ENCODE assay signal across 33 mouse cellular contexts in genomic region chr16:23369124-23369523, GRCm38 (mm10). TPM values are rescaled to one million over a fixed set of nuclear protein-coding genes. Genes with fewer than 3 reads are reported as not detected.
"Had no signal": no experiment of that assay in that cellular context is flagged by ENCODE, and none has a peak within 500 bp of the region (broad histone marks: within the 10 kb centered on the region; RNA-seq: fewer than 3 reads in every experiment).

No protein-coding gene starts in this region.

- H3K4me1 ChIP-seq: heart, embryonic 13.5 days; heart, embryonic 15.5 days; hindbrain, embryonic 13.5 days; hindbrain, embryonic 15.5 days; limb, embryonic 13.5 days; limb, embryonic 15.5 days; liver, embryonic 12.5 days had no signal

- H3K9ac ChIP-seq: heart, embryonic 13.5 days; heart, embryonic 15.5 days; hindbrain, embryonic 13.5 days; hindbrain, embryonic 15.5 days; limb, embryonic 13.5 days; limb, embryonic 15.5 days; liver, embryonic 12.5 days had no signal

- DNase-seq: gastrocnemius, postnatal 14 days; gastrocnemius, postnatal 36 days; heart, adult 11 months; heart, adult 2 months; heart, postnatal 14 days; heart, postnatal 36 days; kidney, adult 11 months; kidney, adult 2 months; kidney, adult 9 months; kidney, postnatal 14 days; kidney, postnatal 36 days; layer of hippocampus, adult 9-11 months; layer of hippocampus, postnatal 36 days; left cerebral cortex, postnatal 4 days had no signal

- H3K4me2 ChIP-seq: heart, embryonic 11.5 days; heart, embryonic 13.5 days; heart, embryonic 15.5 days; hindbrain, embryonic 13.5 days; hindbrain, embryonic 15.5 days; limb, embryonic 13.5 days; limb, embryonic 15.5 days; liver, embryonic 12.5 days had no signal

- H3K9me3 ChIP-seq: heart, embryonic 13.5 days; heart, embryonic 15.5 days; hindbrain, embryonic 13.5 days; limb, embryonic 13.5 days; limb, embryonic 15.5 days; liver, embryonic 12.5 days had no signal

- H3K27me3 ChIP-seq: heart, embryonic 13.5 days; heart, embryonic 15.5 days; hindbrain, embryonic 13.5 days; hindbrain, embryonic 15.5 days; limb, embryonic 13.5 days; limb, embryonic 15.5 days; liver, embryonic 12.5 days had no signal

- H3K36me3 ChIP-seq: heart, embryonic 13.5 days; heart, embryonic 15.5 days; hindbrain, embryonic 13.5 days; hindbrain, embryonic 15.5 days; limb, embryonic 13.5 days; limb, embryonic 15.5 days; liver, embryonic 12.5 days had no signal

- ATAC-seq: hindbrain, postnatal 0 days; intestine, embryonic 16.5 days; liver, embryonic 12.5 days had no signal

- H3K4me3 ChIP-seq: heart, adult 2 months; heart, embryonic 13.5 days; heart, embryonic 15.5 days; hindbrain, embryonic 13.5 days; hindbrain, embryonic 15.5 days; limb, embryonic 13.5 days; limb, embryonic 15.5 days; liver, embryonic 12.5 days had no signal

- H3K27ac ChIP-seq: heart, adult 2 months; heart, embryonic 13.5 days; heart, embryonic 15.5 days; hindbrain, embryonic 13.5 days; hindbrain, embryonic 15.5 days; hindbrain, postnatal 0 days; limb, embryonic 13.5 days; limb, embryonic 15.5 days; liver, embryonic 12.5 days had no signal

RNA-seq across cellular contexts. Expression of gene Rtp1, which starts 59.8 kb away (rescaled TPM):
- total RNA-seq: gastrocnemius, adult 18-20 months; gastrocnemius, adult 8-10 months; gastrocnemius, postnatal 14 days; gastrocnemius, postnatal 36 days; heart, adult 2 months; heart, postnatal 14 days; heart, postnatal 36 days; hematopoietic stem cell, adult 5-6 weeks; liver, adult 2 months had no signal
- polyA plus RNA-seq: heart, adult 2 months; heart, embryonic 11.5 days; heart, embryonic 13.5 days; heart, embryonic 15.5 days; heart, postnatal 0 days; hindbrain, embryonic 11.5 days; intestine, embryonic 14.5 days; intestine, embryonic 16.5 days; large intestine, adult 2 months; limb, embryonic 11.5 days; limb, embryonic 13.5 days; limb, embryonic 15.5 days; liver, adult 2 months; liver, embryonic 12.5 days had no signal
